Mouse (Mus musculus) retina, embryonic 14.5 days (tissue): ENCODE results near the gene E130309D02Rik.
A peak's percentile ranks its signal among the peaks of the same experiment; 100 is the strongest.

ENCODE experiments used
- DNase-seq: peaks from one replicate; pipeline ENCODE4 v3.0.0-alpha.2; 2015; ENCODE audit warnings: low spot score

E130309D02Rik gene

DNA sequence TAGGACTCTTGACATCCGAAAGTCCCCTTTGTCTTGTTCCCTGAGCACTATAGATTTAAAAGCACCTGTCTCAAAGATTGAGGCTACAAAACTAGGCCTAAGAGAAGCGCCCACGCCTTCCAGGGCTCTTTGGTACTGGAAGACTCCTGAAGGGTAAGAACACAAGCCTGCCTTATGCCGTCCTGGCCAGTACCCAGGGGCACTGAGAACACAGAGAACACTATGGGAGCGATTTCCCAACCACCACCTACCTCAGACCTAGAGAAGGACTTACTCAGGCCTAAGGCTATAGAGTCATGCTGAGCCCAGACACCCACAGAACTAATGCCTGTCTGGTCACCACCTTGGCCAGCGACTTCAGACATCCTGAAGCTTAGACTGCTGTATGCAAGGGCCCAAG, 48.4 kb downstream of the E130309D02Rik start:
- no peak for DNase-seq

DNA sequence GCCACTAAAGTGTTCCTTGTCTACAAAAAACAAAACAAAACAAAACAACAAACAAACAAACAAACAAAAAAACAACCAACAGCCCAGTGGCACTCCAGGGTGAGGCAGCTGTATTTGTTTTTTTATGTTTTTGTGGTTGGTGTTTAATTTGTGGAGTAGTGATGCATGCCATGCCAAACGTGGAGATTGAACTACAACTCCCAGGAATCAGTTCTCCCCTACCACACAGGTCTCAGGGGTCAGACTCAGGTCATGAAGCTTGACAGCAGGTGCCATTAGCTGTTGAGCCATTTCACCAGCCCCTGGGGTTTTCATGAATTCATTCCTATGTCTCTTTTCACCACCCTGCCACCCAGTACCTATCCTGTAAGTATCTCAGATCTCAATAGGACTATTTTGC, 49.8 kb downstream of the E130309D02Rik start:
- DNase-seq: no peak

DNA sequence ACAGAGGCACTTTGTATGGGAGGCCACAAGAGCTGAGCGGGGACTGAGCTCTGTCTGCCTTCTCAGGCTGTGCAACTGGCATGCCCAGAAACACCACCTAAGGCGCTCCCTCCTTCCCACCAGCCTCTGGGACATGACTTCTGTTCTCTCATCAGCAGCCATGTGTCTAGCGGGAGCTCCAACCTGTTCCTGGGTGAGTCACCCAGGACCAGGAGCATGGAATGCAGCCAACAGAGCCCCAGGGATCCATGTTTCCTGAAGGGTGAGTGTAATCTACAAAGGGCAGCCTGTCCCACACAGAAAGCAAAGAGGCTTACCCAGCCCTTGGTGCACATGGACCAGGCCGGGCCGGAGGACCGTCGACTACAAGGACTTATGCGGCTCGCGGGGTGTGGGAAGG, 50.5 kb downstream of the E130309D02Rik start:
- no peak for DNase-seq

DNA sequence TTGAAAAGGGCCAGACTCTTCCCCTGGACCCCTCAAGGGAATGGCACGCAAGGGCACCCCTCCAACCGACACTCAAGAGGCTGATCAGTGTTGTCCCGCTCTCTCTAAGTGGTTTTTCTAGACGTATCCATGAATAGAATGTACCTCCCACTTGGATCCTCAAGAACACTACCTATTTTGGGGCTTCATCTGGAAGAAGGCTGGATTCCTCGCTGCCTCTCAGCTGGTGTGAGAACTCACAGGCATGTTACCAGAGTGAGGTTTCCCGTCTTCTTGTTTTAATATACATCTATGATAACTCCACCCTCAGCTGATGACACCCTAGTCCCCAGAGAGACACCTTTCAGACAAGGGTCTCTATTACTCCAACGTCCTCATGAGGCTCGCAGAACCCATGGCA, 53.5 kb downstream of the E130309D02Rik start:
- no peak for DNase-seq

DNA sequence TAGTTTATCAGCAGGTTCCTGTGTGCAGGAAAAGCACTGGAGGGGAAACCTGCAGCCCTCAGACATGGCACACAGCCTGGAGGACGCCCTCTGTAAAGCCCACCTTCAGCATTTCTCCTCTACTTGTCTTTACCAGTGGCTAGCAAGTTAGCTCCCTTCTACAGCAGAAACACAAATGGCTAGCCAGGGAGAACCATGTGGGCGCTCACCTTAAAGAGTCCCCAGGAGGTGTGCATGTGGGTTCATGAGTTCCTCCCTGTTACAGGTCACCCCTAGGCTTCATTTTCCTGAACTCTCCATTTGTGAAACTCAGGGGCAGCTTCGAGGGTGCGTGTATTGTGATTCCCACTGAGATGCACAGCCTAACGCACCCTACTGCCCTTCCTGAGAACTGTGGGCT, 59.4 kb downstream of the E130309D02Rik start:
- no peak for DNase-seq

DNA sequence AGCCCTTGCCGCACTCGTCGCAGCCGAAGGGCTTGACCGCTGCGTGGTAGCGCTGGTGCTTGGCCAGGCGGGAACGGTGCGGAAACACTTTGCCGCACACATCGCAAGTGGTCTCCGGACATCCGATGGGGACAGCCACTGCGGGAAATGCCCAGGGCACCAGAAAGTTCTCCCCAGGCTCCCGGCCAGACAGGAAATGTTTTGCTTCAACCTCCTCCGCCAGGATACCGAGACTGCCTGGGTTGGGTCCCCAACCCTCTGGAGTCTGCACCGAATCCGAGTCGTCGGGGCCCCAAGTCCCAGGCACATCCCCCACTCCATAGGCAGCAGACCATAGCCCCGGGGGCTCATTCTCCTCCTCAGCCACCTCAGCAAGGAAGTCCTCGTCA, 60.0 kb downstream of the E130309D02Rik start:
- DNase-seq: no peak

DNA sequence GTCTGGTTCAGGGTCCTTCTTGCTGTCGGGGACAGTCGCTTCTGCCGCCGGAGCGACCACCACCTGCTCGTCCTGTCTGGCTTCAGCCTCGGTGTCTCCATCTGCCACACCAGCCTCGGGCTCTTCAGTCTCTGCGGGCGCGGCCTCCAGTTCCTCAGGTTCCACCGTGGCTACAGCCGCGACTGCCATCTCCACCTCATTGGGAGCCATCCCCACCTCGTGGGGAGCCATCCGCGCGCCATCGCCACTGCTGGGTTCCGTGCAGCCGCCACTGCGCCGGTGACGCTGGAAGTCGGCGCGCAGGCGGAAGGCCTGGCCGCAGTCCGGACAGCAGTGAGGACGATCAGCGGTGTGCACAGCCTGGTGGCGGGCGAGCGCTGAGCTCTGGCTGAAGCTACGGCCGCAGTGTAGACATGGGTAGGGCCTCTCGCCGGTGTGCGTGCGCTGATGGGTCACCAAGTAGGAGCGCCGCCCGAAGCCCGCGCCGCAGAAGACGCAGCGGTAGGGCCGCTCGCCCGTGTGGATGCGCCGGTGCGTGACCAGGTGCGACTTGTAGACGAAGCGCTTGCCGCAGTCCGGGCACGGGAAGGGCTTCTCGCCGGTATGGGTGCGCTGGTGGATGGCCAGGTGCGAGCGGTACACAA, 60.6 kb downstream of the E130309D02Rik start:
- DNase-seq: peak; percentile 33

DNA sequence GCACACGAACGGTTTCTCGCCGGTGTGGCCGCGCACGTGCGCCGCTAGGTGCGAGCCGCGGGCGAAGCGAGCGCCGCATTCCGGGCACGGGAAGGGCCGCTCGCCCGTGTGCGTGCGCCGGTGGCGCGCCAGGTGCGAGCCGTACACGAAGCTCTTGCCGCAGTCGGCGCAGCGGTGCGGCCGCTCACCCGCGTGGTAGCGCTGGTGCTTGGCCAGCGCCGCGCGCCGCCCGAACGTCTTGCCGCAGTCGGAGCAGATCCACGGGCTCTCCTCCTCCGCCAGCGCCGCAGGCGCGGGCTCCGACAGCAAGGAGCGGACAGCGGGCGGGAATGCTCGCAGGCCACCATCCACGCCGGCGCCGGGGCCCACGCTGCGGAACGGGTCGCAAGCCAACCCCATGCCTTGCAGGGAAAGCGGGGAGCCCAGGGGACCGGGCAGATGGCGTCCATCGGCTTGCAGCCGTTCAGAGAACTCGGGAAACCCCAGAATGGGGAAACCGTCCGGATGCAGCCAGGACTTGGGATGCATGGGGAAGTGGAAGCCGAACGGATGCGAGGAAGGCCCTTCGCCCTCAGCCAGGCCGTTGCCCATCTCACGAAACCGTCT, 61.2 kb downstream of the E130309D02Rik start:
- peak; percentile 37 for DNase-seq

DNA sequence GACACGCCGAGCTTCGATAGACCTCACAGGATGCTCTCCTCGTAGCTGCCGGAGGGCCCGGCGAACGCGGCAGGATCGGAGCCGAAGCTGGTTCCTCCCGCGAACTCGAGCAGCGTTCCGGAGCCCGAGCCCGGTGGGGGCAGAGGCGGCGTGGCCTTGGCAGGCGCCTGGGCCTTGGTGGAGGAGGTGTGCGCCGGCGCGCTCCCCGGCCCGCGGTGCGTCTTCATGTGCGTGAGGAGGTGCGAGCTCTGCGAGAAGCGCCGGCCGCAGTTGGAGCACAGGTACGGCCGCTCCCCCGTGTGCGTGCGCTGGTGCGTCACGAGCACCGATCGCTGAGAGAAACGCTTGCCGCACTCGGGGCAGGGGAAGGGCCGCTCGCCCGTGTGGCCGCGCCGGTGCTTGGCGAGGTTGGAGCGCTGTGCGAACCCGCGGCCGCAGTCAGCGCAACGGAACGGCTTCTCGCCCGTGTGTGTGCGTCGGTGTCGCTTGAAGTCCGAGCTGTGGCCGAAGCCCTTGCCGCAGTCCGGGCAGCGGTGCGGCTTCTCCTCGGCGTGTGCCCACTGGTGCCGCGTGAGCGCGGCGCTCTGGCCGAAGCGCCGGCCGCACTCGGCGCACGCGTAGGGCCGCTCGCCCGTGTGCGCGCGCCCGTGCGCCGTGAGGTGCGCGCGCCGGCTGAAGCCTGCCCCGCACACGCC, 61.8 kb downstream of the E130309D02Rik start:
- DNase-seq: peak; percentile 40

DNA sequence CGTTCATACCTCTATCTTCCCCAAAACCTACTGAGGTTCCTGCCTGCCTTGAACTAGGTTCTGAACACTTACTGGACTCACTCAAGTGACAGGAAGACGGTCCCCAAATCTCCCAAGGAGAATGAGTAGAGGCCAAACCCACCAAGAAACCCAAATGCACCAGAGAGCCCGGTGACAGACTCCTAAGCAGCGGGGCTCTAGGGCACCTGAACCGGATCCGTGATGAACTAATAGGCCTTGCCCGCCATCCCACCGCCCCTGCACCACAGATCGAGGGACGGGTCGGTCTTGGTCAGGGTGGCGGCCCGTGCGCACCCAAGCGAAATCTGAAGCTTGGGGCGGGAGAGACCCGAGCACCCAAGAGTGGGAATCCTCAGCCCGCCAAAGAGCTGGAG, 62.4 kb downstream of the E130309D02Rik start:
- no peak for DNase-seq

DNA sequence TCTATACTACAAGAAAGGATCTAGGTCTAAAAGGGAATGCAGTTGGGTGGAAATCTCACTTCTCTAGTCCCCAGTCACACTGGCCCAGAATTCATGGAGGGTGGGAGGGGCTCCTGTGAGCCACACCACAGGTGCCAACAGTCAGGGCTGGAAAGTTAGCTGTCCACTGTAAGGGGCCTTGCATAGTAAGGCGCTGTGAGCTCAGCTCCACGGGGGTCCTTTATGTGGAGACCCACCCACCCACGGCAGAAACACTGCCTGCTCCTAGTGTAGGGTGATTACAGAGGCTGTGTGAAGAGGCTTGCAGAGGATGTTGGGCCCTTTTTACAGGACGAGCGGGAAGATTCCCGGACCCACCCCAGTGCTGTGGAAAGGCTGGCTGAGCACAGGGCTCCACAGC, 63.1 kb downstream of the E130309D02Rik start:
- no peak for DNase-seq
